Mouse (Mus musculus): ENCODE data around the gene Celf3. TPM values are rescaled to one million over a fixed set of nuclear protein-coding genes. Genes with fewer than 3 reads are reported as not detected.

Celf3 gene
- polyA plus RNA-seq, 1 experiment from 2014 or later, result 399 TPM

GRCm38 (mm10) chr3:94482764-94483385 is 4.8 kb downstream of the Celf3 start:
- peaks cover 91% of the 10 kb centered on the region for H3K4me1 ChIP-seq (replicated peaks)
- H3K9ac ChIP-seq (replicated peaks), result peak overlapping the region; percentile 42
- no peaks in the 10 kb centered on the region for H3K27me3 ChIP-seq
- peak overlapping the region; percentile 98 for H3K4me2 ChIP-seq (replicated peaks)
- 0 out of 2 replicates have a peak overlapping the region, but pooled peaks have one; percentile 8 for H3K4me3 ChIP-seq (replicated peaks)
- peaks cover 58% of the 10 kb centered on the region for H3K36me3 ChIP-seq
- WGBS, result 84% methylated on average over 17 of the region's 17 CpGs
- H3K9me3 ChIP-seq, result no peaks in the 10 kb centered on the region
- peak overlapping the region; percentile 95 for H3K27ac ChIP-seq
- ATAC-seq, result no peak

- H3K4me3 ChIP-seq (replicated peaks), result peak overlapping the region; percentile 23
- H3K4me1 ChIP-seq (replicated peaks), result peaks cover 94% of the 10 kb centered on the region
- H3K27me3 ChIP-seq, result no peaks in the 10 kb centered on the region
- H3K9ac ChIP-seq (replicated peaks), result peak overlapping the region; percentile 37
- peaks cover 67% of the 10 kb centered on the region for H3K36me3 ChIP-seq
- WGBS, result 4% methylated on average over 20 of the region's 20 CpGs
- no peaks in the 10 kb centered on the region for H3K9me3 ChIP-seq
- ATAC-seq, result peak; percentile 90
- H3K27ac ChIP-seq, result peak overlapping the region; percentile 95
- H3K4me2 ChIP-seq (replicated peaks), result peak overlapping the region; percentile 98
Measured at GRCm38 (mm10) chr3:94483790-94484439, 5.8 kb downstream of the Celf3 start.

GRCm38 (mm10) chr3:94485922-94486321 is 7.8 kb downstream of the Celf3 start:
- no peak overlapping the region; the same call in 1 of the 2 replicates for H3K4me2 ChIP-seq (replicated peaks)
- no peak for ATAC-seq
- H3K27me3 ChIP-seq, result no peaks in the 10 kb centered on the region
- H3K36me3 ChIP-seq, result peaks cover 82% of the 10 kb centered on the region
- H3K4me3 ChIP-seq (replicated peaks), result no peak overlapping the region
- 45% methylated on average over 7 of the region's 7 CpGs for WGBS
- no peaks in the 10 kb centered on the region for H3K9me3 ChIP-seq
- H3K4me1 ChIP-seq (replicated peaks), result peaks cover 93% of the 10 kb centered on the region
- H3K27ac ChIP-seq, result peak overlapping the region; percentile 95
- H3K9ac ChIP-seq (replicated peaks), result 0 out of 2 replicates have a peak overlapping the region, but pooled peaks have one; percentile 37

GRCm38 (mm10) chr3:94487581-94487980 is 9.5 kb downstream of the Celf3 start:
- H3K4me1 ChIP-seq (replicated peaks), result peaks cover 91% of the 10 kb centered on the region
- 84% methylated on average over 6 of the region's 6 CpGs for WGBS
- H3K36me3 ChIP-seq, result peaks cover 79% of the 10 kb centered on the region
- no peaks in the 10 kb centered on the region for H3K27me3 ChIP-seq
- peak overlapping the region; percentile 37; the same call in 1 of the 2 replicates for H3K9ac ChIP-seq (replicated peaks)
- H3K9me3 ChIP-seq, result no peaks in the 10 kb centered on the region
- H3K4me3 ChIP-seq (replicated peaks), result no peak overlapping the region
- no peak for ATAC-seq
- 0 out of 2 replicates have a peak overlapping the region, but pooled peaks have one; percentile 20 for H3K27ac ChIP-seq
- H3K4me2 ChIP-seq (replicated peaks), result no peak overlapping the region

GRCm38 (mm10) chr3:94497162-94497561 is 19.1 kb downstream of the Celf3 start:
- Histone ChIP-seq H3K27ac (no peak overlapping the region), H3K9ac (replicated peaks) (no peak overlapping the region), H3K27me3 (no peaks in the 10 kb centered on the region), H3K4me1 (replicated peaks) (peaks cover 20% of the 10 kb centered on the region), H3K4me3 (replicated peaks) (no peak overlapping the region), H3K36me3 (peaks cover 50% of the 10 kb centered on the region), H3K9me3 (no peaks in the 10 kb centered on the region), H3K4me2 (replicated peaks) (no peak overlapping the region)
- no peak for ATAC-seq
- 84% methylated on average over 4 of the region's 4 CpGs for WGBS

GRCm38 (mm10) chr3:94502243-94502642 is 24.1 kb downstream of the Celf3 start:
- H3K4me3 ChIP-seq (replicated peaks), result no peak overlapping the region
- no peak overlapping the region for H3K27ac ChIP-seq
- no peak overlapping the region for H3K4me2 ChIP-seq (replicated peaks)
- H3K36me3 ChIP-seq, result peaks cover 31% of the 10 kb centered on the region
- no peaks in the 10 kb centered on the region for H3K27me3 ChIP-seq
- no peaks in the 10 kb centered on the region for H3K9me3 ChIP-seq
- H3K9ac ChIP-seq (replicated peaks), result no peak overlapping the region
- H3K4me1 ChIP-seq (replicated peaks), result no peaks in the 10 kb centered on the region
- ATAC-seq, result 0 out of 2 replicates have a peak, but pooled peaks have one; percentile 40
- 72% methylated on average over 3 of the region's 3 CpGs for WGBS

GRCm38 (mm10) chr3:94506664-94507063 is 28.6 kb downstream of the Celf3 start:
- Histone ChIP-seq H3K36me3 (peaks cover 47% of the 10 kb centered on the region), H3K4me3 (replicated peaks) (no peak overlapping the region), H3K4me1 (replicated peaks) (no peaks in the 10 kb centered on the region), H3K9ac (replicated peaks) (no peak overlapping the region), H3K27me3 (no peaks in the 10 kb centered on the region), H3K9me3 (no peaks in the 10 kb centered on the region), H3K4me2 (replicated peaks) (no peak overlapping the region), H3K27ac (no peak overlapping the region)
- ATAC-seq, result no peak
- 97% methylated on average over 1 of the region's 1 CpGs for WGBS

- H3K9ac ChIP-seq (replicated peaks), result no peak overlapping the region
- H3K27ac ChIP-seq, result no peak overlapping the region
- H3K4me3 ChIP-seq (replicated peaks), result no peak overlapping the region
- no peak overlapping the region for H3K4me2 ChIP-seq (replicated peaks)
- 78% methylated on average over 2 of the region's 2 CpGs for WGBS
- H3K4me1 ChIP-seq (replicated peaks), result no peaks in the 10 kb centered on the region
- no peaks in the 10 kb centered on the region for H3K27me3 ChIP-seq
- ATAC-seq, result no peak
- no peaks in the 10 kb centered on the region for H3K9me3 ChIP-seq
- peaks cover 39% of the 10 kb centered on the region for H3K36me3 ChIP-seq
Measured at GRCm38 (mm10) chr3:94526731-94527130, 48.6 kb downstream of the Celf3 start.

- no peak for ATAC-seq
Measured at GRCm38 (mm10) chr3:94533968-94534367, 55.9 kb downstream of the Celf3 start.

GRCm38 (mm10) chr3:94537187-94537586 is 59.1 kb downstream of the Celf3 start:
- Histone ChIP-seq H3K36me3 (no peaks in the 10 kb centered on the region), H3K9me3 (no peaks in the 10 kb centered on the region), H3K4me1 (replicated peaks) (no peaks in the 10 kb centered on the region), H3K4me3 (replicated peaks) (no peak overlapping the region), H3K4me2 (replicated peaks) (no peak overlapping the region), H3K9ac (replicated peaks) (no peak overlapping the region), H3K27ac (no peak overlapping the region), H3K27me3 (no peaks in the 10 kb centered on the region)
- ATAC-seq, result no peak
- 93% methylated on average over 3 of the region's 3 CpGs for WGBS

More at GRCm38 (mm10) chr3:94533968-94534367, 55.9 kb downstream of the Celf3 start:
- H3K4me3 ChIP-seq (replicated peaks), result no peak overlapping the region
- no peak overlapping the region for H3K27ac ChIP-seq
- H3K36me3 ChIP-seq, result peaks cover 10% of the 10 kb centered on the region
- H3K9me3 ChIP-seq, result no peaks in the 10 kb centered on the region
- no peak overlapping the region for H3K9ac ChIP-seq (replicated peaks)
- H3K4me1 ChIP-seq (replicated peaks), result no peaks in the 10 kb centered on the region
- no peaks in the 10 kb centered on the region for H3K27me3 ChIP-seq
- H3K4me2 ChIP-seq (replicated peaks), result no peak overlapping the region

Data from midbrain, embryonic 13.5 days (tissue).